Mouse (Mus musculus) lung, postnatal 0 days (tissue): ENCODE measurements around the gene Psmb3. TPM values are rescaled to one million over a fixed set of nuclear protein-coding genes. Genes with fewer than 3 reads are reported as not detected.
"Not testable (repeated sequence)": the region's sequence is repeated elsewhere in the genome, so short reads cannot be mapped to it uniquely, and the experiment has no call there.

Source experiments
- ATAC-seq: fragments of 200-750 bp; cut with Nextera tagmentation; 2 replicates; pipeline ENCODE4 v1.8.0; 2017; ENCODE audit warnings: moderate library complexity
- DNase-seq: peaks from one replicate; pipeline ENCODE4 v3.0.0-alpha.2; 2016; ENCODE audit warnings: low spot score
- H3K27ac ChIP-seq: fragments of 300-500 bp; sonication (generic); 2 replicates; pipeline ENCODE4 v1.5.1; 2014; ENCODE audit warnings: antibody characterized with exemption, mild to moderate bottlenecking, low read length, mixed read lengths
- H3K27me3 ChIP-seq: fragments of 300-500 bp; sonication (generic); replicated peaks from 2 replicates; pipeline ENCODE4 v1.6.1; 2014; ENCODE audit warnings: low read length, mixed read lengths; ENCODE audit not compliant: insufficient read depth
- H3K36me3 ChIP-seq: fragments of 300-500 bp; sonication (generic); 2 replicates; pipeline ENCODE4 v1.6.1; 2014; ENCODE audit warnings: low read length, mixed read lengths; ENCODE audit not compliant: insufficient read depth
- H3K4me1 ChIP-seq: fragments of 300-500 bp; sonication (generic); 2 replicates; pipeline ENCODE4 v1.6.1; 2014; ENCODE audit warnings: antibody characterized with exemption, low read depth, low read length, mixed read lengths; ENCODE audit not compliant: insufficient read depth
- H3K4me2 ChIP-seq: fragments of 300-500 bp; sonication (generic); replicated peaks from 2 replicates; pipeline ENCODE4 v1.6.1; 2014; ENCODE audit warnings: low read depth, mild to moderate bottlenecking, low read length, moderate library complexity, mixed read lengths
- H3K4me3 ChIP-seq: fragments of 300-500 bp; sonication (generic); 2 replicates; pipeline ENCODE4 v1.5.1; 2014; ENCODE audit warnings: low read depth, low read length
- H3K9ac ChIP-seq: fragments of 300-500 bp; sonication (generic); replicated peaks from 2 replicates; pipeline ENCODE4 v1.6.1; 2014; ENCODE audit warnings: low read depth, mild to moderate bottlenecking
- H3K9me3 ChIP-seq: fragments of 300-500 bp; sonication (generic); 2 replicates; pipeline ENCODE4 v1.6.1; 2016; ENCODE audit warnings: low read length, mixed read lengths
- CTCF ChIP-seq: IDR thresholded peaks from 2 replicates; pipeline ENCODE4 v1.5.1; 2016; ENCODE audit warnings: antibody characterized with exemption, mild to moderate bottlenecking
- EP300 ChIP-seq: IDR thresholded peaks from 2 replicates; pipeline ENCODE4 v1.6.1; 2016; ENCODE audit warnings: antibody characterized with exemption, mild to moderate bottlenecking, control low read depth
- WGBS: fragments of 180-500 bp; shearing (Covaris S2); extraction: QIAGEN DNeasy Blood & Tissue Kit; methylation state at CpG from one replicate; pipeline ENCODE4 v1.1.7; 2014; 5-methylcytosine and 5-hydroxymethylcytosine counted together
- polyA plus RNA-seq: library from polyadenylated mRNA; unstranded; fragments of >200 nt; fragmentation: Nextera tagmentation; extraction: Ambion mirVana; gene quantifications from 2 replicates; pipeline ENCODE4 v1.2.1, GENCODE M21; 2015

The Psmb3 gene
- polyA plus RNA-seq, 1 experiment from 2014 or later, result 419 TPM

GRCm38 (mm10) chr11:97710067-97710466 lies 6.9 kb downstream of the Psmb3 start:
- H3K4me2 ChIP-seq, H3K27ac ChIP-seq, DNase-seq, H3K9ac ChIP-seq, ATAC-seq, H3K27me3 ChIP-seq, H3K4me1 ChIP-seq, H3K4me3 ChIP-seq, H3K9me3 ChIP-seq: not testable (repeated sequence)
- TF ChIP-seq CTCF, result 0 out of 2 replicates have a peak, but pooled peaks have one; percentile 2
- peaks cover 12% of the 10 kb centered on the region for H3K36me3 ChIP-seq
- WGBS, result 71% methylated on average over 2 of the region's 2 CpGs

- WGBS, result 69% methylated on average over 13 of the region's 13 CpGs
- H3K27ac ChIP-seq, result no peak overlapping the region
- no peaks in the 10 kb centered on the region for H3K4me1 ChIP-seq
- no peak overlapping the region for H3K9ac ChIP-seq
- no peak for ATAC-seq
- no peaks in the 10 kb centered on the region for H3K27me3 ChIP-seq
- H3K4me2 ChIP-seq, result no peak overlapping the region
- no peak overlapping the region for H3K4me3 ChIP-seq
- no peaks in the 10 kb centered on the region for H3K9me3 ChIP-seq
- peaks cover 12% of the 10 kb centered on the region for H3K36me3 ChIP-seq
- DNase-seq, result no peak
- no peak for TF ChIP-seq CTCF
- TF ChIP-seq EP300, result no peak
Measured at GRCm38 (mm10) chr11:97711200-97711900, 8.2 kb downstream of the Psmb3 start.

DNA sequence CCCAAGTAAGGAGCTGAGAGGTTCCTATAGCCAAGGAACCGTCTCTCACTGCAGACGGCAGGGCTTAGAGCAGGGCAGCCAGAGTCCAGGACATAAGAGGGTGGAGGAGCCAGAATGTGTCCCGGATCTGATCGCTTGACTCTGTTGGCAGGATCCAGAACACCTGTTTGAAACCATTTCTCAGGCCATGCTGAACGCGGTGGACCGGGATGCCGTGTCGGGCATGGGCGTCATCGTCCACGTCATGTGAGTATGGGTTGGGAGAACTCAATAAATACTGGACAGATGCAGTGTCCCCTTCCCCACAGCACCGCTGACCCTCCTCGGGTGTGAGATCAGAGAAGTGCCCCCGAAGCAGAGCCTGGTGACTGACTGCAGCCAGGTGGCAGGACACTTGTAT lies 9.1 kb downstream of the Psmb3 start:
- ATAC-seq (no peak), DNase-seq (no peak)
- Histone ChIP-seq H3K9me3 (no peaks in the 10 kb centered on the region), H3K9ac (no peak overlapping the region), H3K27me3 (no peaks in the 10 kb centered on the region), H3K4me1 (no peaks in the 10 kb centered on the region), H3K4me3 (no peak overlapping the region), H3K36me3 (peaks cover 12% of the 10 kb centered on the region; the same call in 1 of the 2 replicates), H3K4me2 (no peak overlapping the region), H3K27ac (no peak overlapping the region)
- WGBS, result 85% methylated on average over 15 of the region's 15 CpGs
- no peak for TF ChIP-seq CTCF
- no peak for TF ChIP-seq EP300

DNA sequence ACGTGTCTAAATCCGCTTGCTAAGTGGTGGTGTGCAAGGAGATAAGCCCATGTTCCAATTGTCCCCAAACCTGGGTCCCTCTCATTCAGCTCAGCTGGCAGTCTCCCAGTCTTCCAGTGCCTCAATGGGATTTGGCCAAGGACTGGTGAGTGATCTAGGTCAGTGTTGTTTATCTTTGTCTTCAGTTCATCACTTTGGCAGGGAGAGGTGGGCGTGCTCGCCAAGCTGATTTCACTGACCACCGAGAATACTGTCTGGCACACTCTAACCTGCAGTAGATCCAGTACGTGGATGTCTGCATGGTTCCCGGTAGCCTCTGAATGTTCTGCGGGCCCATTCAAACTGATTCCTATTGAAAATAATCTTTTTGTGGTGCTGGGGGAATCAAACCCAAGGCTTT lies 10.7 kb downstream of the Psmb3 start:
- Histone ChIP-seq H3K9me3 (no peaks in the 10 kb centered on the region), H3K4me2 (no peak overlapping the region), H3K36me3 (peaks cover 12% of the 10 kb centered on the region; the same call in 1 of the 2 replicates), H3K9ac (no peak overlapping the region), H3K4me1 (no peaks in the 10 kb centered on the region), H3K27me3 (no peaks in the 10 kb centered on the region), H3K27ac (no peak overlapping the region), H3K4me3 (no peak overlapping the region)
- TF ChIP-seq CTCF (no peak), EP300 (no peak)
- no peak for ATAC-seq
- no peak for DNase-seq
- WGBS, result 78% methylated on average over 8 of the region's 8 CpGs

GRCm38 (mm10) chr11:97714356-97714755 lies 11.2 kb downstream of the Psmb3 start:
- no peak overlapping the region for H3K9ac ChIP-seq
- no peaks in the 10 kb centered on the region for H3K4me1 ChIP-seq
- no peak for DNase-seq
- no peak for ATAC-seq
- no peaks in the 10 kb centered on the region for H3K9me3 ChIP-seq
- 93% methylated on average over 3 of the region's 3 CpGs for WGBS
- H3K27ac ChIP-seq, result no peak overlapping the region
- no peak overlapping the region for H3K4me2 ChIP-seq
- no peak overlapping the region for H3K4me3 ChIP-seq
- TF ChIP-seq CTCF, result peak; percentile 40
- no peak for TF ChIP-seq EP300
- no peaks in the 10 kb centered on the region for H3K27me3 ChIP-seq
- peaks cover 16% of the 10 kb centered on the region for H3K36me3 ChIP-seq

- 66% methylated on average over 14 of the region's 14 CpGs for WGBS
- peaks cover 23% of the 10 kb centered on the region for H3K36me3 ChIP-seq
- no peak overlapping the region for H3K27ac ChIP-seq
- H3K4me3 ChIP-seq, result no peak overlapping the region
- peak; percentile 58 for ATAC-seq
- TF ChIP-seq CTCF (no peak), EP300 (no peak)
- H3K27me3 ChIP-seq, result no peaks in the 10 kb centered on the region
- H3K4me1 ChIP-seq, result no peaks in the 10 kb centered on the region
- peak; percentile 58 for DNase-seq
- H3K9ac ChIP-seq, result no peak overlapping the region
- H3K9me3 ChIP-seq, result no peaks in the 10 kb centered on the region
- H3K4me2 ChIP-seq, result no peak overlapping the region
Measured at GRCm38 (mm10) chr11:97714784-97715760, 11.9 kb downstream of the Psmb3 start.
